Mouse (Mus musculus) G1E (cell line): ENCODE data around the gene Cpne9.

Experiments
- CTCF ChIP-seq: IDR thresholded peaks from 2 replicates; pipeline ENCODE4 v1.5.1; 2012; ENCODE audit warnings: low read depth, low read length, inconsistent platforms, mixed read lengths
- GATA1 ChIP-seq: IDR thresholded peaks from 2 replicates; pipeline ENCODE4 v1.6.1; 2012; ENCODE audit warnings: borderline replicate concordance, low read length, inconsistent platforms, mixed read lengths
- GATA2 ChIP-seq: IDR thresholded peaks from 2 replicates; pipeline ENCODE4 v1.6.1; 2012; ENCODE audit warnings: low read depth, low read length, inconsistent platforms, borderline replicate concordance
- POLR2AphosphoS5 ChIP-seq: IDR thresholded peaks from 2 replicates; pipeline ENCODE4 v1.6.1; 2012; ENCODE audit warnings: low read depth, low read length, inconsistent platforms; ENCODE audit not compliant: insufficient replicate concordance
- TAL1 ChIP-seq: conservative IDR thresholded peaks from 2 replicates; pipeline ENCODE4 v1.6.1; 2012; ENCODE audit warnings: low read depth, low read length, inconsistent platforms, mixed read lengths

GRCm38 (mm10) chr6:113254899-113255298 lies 27.2 kb upstream of the Cpne9 start:
- TF ChIP-seq CTCF: no peak
- no peak for TF ChIP-seq TAL1
- TF ChIP-seq POLR2AphosphoS5: no peak
- TF ChIP-seq GATA2: no peak
- TF ChIP-seq GATA1: no peak
